Mouse (Mus musculus): ENCODE results near the gene Rab3gap1.

The Rab3gap1 gene

DNA sequence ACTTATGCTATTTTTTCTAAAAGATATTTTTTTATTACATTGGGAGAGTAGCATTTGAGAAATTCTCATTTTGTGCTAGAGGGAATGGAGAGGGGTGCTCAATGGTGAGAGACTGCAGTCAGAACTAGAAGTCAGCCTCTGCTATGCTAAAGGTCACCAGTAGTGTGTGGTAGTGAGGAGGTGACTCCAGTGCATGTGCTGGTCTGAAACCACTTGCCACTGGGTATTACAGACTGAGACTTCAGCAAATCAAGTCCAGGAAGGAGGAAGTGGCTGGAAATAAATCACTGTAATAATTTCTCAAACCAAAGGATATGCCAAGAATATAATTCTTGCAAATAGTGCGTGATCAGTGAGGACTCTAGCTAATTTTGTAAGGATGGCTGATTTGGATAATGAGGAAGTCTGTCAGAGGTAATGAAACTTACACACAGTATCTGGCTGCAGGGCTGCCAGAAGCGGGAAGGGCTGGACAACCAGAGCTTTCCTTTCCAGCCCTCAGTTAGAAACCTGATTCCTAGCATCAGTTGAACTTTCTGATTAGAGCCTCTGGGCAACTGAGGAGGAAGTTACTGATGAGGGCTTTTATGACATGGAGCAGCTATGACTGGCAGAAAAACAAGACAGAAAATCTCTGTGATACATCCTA is 112.5 kb downstream of the Rab3gap1 start:
- no peak for DNase-seq (ENCODE audit: low read depth, low spot score)

DNA sequence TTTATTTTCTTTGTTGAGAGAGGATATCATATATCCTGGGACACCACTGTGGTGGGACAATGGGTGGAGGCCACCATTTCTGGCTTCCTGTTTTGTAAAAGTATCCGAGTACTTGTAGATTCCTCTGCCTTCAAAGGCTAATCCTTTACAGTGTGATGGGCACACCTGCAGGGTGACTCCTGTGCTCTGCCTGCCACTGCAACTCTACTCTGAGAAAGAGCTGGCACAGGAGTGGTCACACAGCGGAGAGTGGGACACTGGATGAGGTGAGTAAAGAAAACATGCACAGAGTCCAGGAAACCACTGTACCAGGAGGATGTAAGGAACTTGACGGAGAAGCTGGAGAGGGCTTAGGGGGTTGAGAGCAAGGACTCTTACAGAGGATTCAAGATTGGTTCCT is 113.7 kb downstream of the Rab3gap1 start:
- no peak for DNase-seq (ENCODE audit: low read depth, low spot score)

DNA sequence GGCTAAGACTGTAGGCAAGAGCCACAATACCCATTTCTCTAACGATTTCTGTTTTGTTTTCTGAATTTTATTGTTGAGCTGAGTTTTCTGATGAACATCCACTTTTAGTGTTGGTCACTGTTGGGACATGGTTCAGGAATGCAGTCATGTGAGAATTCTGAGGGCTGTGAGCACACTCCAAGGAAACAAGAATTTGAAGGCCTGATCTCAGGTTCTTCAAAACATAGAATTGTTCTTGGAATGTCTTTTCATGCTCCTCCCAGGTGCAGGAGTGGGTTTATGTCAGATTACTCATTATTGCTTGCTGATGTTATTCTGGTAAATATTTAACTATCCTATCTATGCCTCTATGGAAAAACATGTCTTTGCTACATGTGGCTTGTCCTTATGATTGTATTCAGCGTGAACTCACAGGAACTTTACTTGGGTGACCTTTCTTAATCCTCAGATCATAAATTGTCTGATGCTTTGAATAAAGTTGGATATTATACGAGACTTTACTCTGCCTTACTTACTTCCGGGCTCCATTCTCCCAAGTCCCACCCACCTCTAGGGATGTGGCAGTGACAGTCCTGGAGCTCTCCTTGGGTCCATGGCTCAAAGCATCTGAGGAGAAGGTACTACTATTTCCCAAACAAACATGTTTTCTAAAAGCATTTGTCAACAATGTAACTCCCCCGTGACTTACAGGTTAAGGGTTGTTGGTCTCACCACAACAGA is 114.9 kb downstream of the Rab3gap1 start:
- no peak for DNase-seq (ENCODE audit: low read depth, low spot score)

DNA sequence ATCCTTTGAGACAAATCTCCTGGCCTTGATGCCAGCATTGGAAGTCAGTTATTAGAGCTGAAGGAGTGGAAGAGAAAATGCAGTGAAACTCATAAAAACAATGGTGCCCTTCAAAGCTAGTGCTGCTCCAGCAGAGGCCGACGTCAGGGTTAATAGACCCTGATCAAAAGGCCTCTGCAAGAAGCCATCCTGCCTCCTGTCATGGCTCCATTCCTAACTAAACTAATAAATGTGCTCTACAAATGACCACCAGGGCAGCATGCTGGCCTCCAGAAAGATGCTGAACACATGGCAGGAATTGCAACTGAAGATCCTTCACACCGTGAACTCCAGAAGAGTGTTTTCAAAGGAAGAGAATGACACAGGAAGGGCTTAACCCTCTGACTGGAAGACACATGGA is 116.8 kb downstream of the Rab3gap1 start:
- no peak for DNase-seq (ENCODE audit: low read depth, low spot score)

GRCm38 (mm10) chr1:127988246-127988645 is 119.7 kb downstream of the Rab3gap1 start:
- no peak for DNase-seq (ENCODE audit: low read depth, low spot score)

GRCm38 (mm10) chr1:127989387-127989786 is 120.8 kb downstream of the Rab3gap1 start:
- no peak for DNase-seq (ENCODE audit: low read depth, low spot score)

- no peak for DNase-seq (ENCODE audit: low read depth, low spot score)
Measured at GRCm38 (mm10) chr1:127989876-127990731, 121.5 kb downstream of the Rab3gap1 start.

Data from telencephalon, adult 2 months (tissue).